Mouse (Mus musculus): Measurements from ENCODE around the gene Pnpla1.

GRCm38 (mm10) chr17:28922096-28922495 lies 63.9 kb downstream of the Pnpla1 start:
- TF ChIP-seq CTCF (IDR thresholded peaks at IDR 0.05) (no peak), EP300 (IDR thresholded peaks at IDR 0.05) (no peak)

All from lung, postnatal 0 days (tissue).